Comparison of ENCODE assay signal across 18 mouse cellular contexts in the genomic region with DNA sequence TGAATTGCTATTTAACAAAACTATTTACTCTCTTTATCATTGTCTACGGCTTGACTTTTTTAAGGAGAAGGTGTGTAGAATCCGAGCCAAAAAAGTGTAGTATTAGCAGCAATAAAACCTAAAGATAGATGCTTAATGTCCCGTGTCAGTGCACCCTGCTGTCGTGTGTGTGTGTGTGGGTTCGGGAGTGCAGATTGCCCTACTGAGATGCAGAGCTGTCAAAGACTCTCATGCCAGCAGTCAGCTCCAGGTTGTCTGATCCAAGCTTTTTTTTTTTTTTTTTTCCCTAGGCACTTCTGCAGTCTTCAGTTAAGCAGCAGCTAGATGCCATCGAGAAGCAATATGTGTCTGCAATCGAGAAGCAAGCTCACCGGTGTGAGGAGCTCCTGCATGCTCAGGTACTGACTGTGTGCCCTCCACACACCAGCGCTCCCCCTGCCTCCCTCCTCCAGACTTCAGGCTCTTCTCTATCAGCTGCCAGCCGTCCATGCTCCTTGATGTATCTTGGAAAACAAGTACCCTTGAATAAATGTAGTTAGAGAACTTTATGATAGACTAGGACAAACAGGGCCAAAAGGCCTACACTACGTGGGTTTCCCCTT.
DNase-seq lines count a peak whose midpoint lies in the region; ATAC-seq lines count a peak whose summit lies in the region.
"Had no signal": no experiment of that assay in that cellular context is flagged by ENCODE, and none has a peak within 500 bp of the region (broad histone marks: within the 10 kb centered on the region; RNA-seq: fewer than 3 reads in every experiment).

No protein-coding gene starts in this region.

- WGBS in embryonic facial prominence, embryonic 13.5 days, result 31% methylated on average over 11 of the region's 11 CpGs

- no peak overlapping the region for H3K4me3 ChIP-seq in embryonic facial prominence, embryonic 13.5 days
- H3K4me3 ChIP-seq: forebrain, embryonic 13.5 days; heart, embryonic 13.5 days; intestine, embryonic 15.5 days; liver, embryonic 13.5 days; lung, embryonic 15.5 days had no signal

- no peaks in the 10 kb centered on the region for H3K36me3 ChIP-seq in embryonic facial prominence, embryonic 13.5 days
- H3K36me3 ChIP-seq: heart, embryonic 13.5 days; intestine, embryonic 15.5 days; liver, embryonic 13.5 days; lung, embryonic 15.5 days had no signal

- no peak overlapping the region for H3K9ac ChIP-seq in embryonic facial prominence, embryonic 13.5 days
- H3K9ac ChIP-seq: forebrain, embryonic 13.5 days; heart, embryonic 13.5 days; intestine, embryonic 15.5 days; liver, embryonic 13.5 days; lung, embryonic 15.5 days had no signal

- no peaks in the 10 kb centered on the region for H3K27me3 ChIP-seq in embryonic facial prominence, embryonic 13.5 days
- H3K27me3 ChIP-seq: forebrain, embryonic 13.5 days; heart, embryonic 13.5 days; intestine, embryonic 15.5 days; liver, embryonic 13.5 days; lung, embryonic 15.5 days had no signal

- peak overlapping the region; percentile 90 for H3K27ac ChIP-seq in embryonic facial prominence, embryonic 13.5 days
- H3K27ac ChIP-seq: forebrain, embryonic 13.5 days; heart, embryonic 13.5 days; intestine, embryonic 15.5 days; liver, embryonic 13.5 days; lung, embryonic 15.5 days; stomach, postnatal 0 days had no signal

- H3K4me1 ChIP-seq in embryonic facial prominence, embryonic 13.5 days, result peaks cover 26% of the 10 kb centered on the region
- H3K4me1 ChIP-seq: forebrain, embryonic 13.5 days; intestine, embryonic 15.5 days; liver, embryonic 13.5 days had no signal

- H3K9me3 ChIP-seq in embryonic facial prominence, embryonic 13.5 days, result no peaks in the 10 kb centered on the region
- H3K9me3 ChIP-seq: forebrain, embryonic 13.5 days; heart, embryonic 13.5 days; intestine, embryonic 15.5 days; liver, embryonic 13.5 days; lung, embryonic 15.5 days had no signal

- DNase-seq in heart, adult 11 months, result peak; percentile 82
- DNase-seq in heart, postnatal 4 days, result no peak
- peak; percentile 8 for DNase-seq in left cerebral cortex, postnatal 4 days
- no peak for DNase-seq in left cerebral cortex, postnatal 25 days (ENCODE audit: low spot score in 2 of 2)
- DNase-seq in cerebellum, adult 8-10 months, result peak; percentile 5
- no peak for DNase-seq in urinary bladder, postnatal 36 days (ENCODE audit: low spot score in 2 of 2)
- no peak for DNase-seq in adipocyte (ENCODE audit: low spot score)
- DNase-seq: adrenal gland, postnatal 14 days; heart, postnatal 36 days; kidney, postnatal 14 days; layer of hippocampus, postnatal 36 days; liver, embryonic 13.5 days had no signal

- intact Hi-C loops in left cerebral cortex, postnatal 4 days (cut with DNase I), result no loop called here
- intact Hi-C loops in left cerebral cortex, postnatal 25 days (cut with DNase I), result no loop called here

- no peak for ATAC-seq in embryonic facial prominence, embryonic 13.5 days (ENCODE audit: insufficient number of reproducible peaks, insufficient read depth, low FRiP score, low TSS enrichment, low read depth)
- ATAC-seq: forebrain, embryonic 13.5 days; intestine, embryonic 15.5 days had no signal

- H3K4me2 ChIP-seq in embryonic facial prominence, embryonic 13.5 days, result peak overlapping the region; percentile 39
- H3K4me2 ChIP-seq: forebrain, embryonic 13.5 days; heart, embryonic 13.5 days; intestine, embryonic 15.5 days; liver, embryonic 13.5 days; lung, embryonic 15.5 days had no signal

Comparison
In these comparisons a context has a peak if more than half of its experiments do, and no peak if none do; other contexts are left out.
1. DNase-seq: peak in heart, adult 11 months (single experiment), left cerebral cortex, postnatal 4 days (single experiment) and cerebellum, adult 8-10 months (single experiment); none in heart, postnatal 4 days (single experiment), left cerebral cortex, postnatal 25 days (0 of 2), urinary bladder, postnatal 36 days (0 of 2) and adipocyte (single experiment).